8 mouse cellular contexts compared by ENCODE assay signal in the genomic region with DNA sequence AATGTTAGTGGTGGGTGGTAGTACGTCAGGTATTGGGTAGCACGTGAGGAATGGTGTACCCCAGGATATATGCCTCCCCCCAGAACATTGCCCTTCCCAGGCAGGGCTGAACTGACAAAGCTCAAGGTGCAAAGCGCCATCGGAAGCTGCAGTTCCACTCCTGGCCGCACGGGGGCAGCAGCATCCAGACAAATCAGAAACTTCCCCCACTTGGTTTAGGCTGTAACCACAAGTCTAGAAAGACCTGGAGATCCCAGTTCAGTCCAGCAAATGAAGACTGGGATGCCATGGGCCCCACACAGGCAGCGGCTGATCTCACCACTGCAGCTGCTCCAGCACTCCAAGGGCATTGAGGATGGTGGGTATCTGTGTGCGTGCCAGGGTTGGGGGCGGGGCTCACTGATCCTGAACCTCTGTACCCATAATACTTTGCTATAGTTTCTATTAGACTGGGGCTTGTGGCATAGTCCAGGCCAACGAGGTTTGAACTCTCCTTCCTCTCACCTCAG. TPM values are rescaled to one million over a fixed set of nuclear protein-coding genes. Genes with fewer than 3 reads are reported as not detected.
DNase-seq lines count a peak whose midpoint lies in the region; ATAC-seq and TF ChIP-seq lines count a peak whose summit lies in the region.

No protein-coding gene starts in this region.

- H3K9me3 ChIP-seq in E14TG2a.4 (ENCODE audit: low read length): no peaks in the 10 kb centered on the region
- H3K9me3 ChIP-seq in forebrain, embryonic 11.5 days (ENCODE audit: control insufficient read depth, low read length): no peaks in the 10 kb centered on the region
- no peaks in the 10 kb centered on the region for H3K9me3 ChIP-seq in heart, embryonic 15.5 days (replicated peaks)
- no peaks in the 10 kb centered on the region for H3K9me3 ChIP-seq in liver, embryonic 16.5 days (replicated peaks; ENCODE audit: control insufficient read depth, low read length)
- H3K9me3 ChIP-seq in neural tube, embryonic 14.5 days (ENCODE audit: control insufficient read depth, low read length): no peaks in the 10 kb centered on the region

- H3K4me1 ChIP-seq in E14TG2a.4 (replicated peaks; ENCODE audit: low read depth, low read length): peaks cover 35% of the 10 kb centered on the region
- no peaks in the 10 kb centered on the region for H3K4me1 ChIP-seq in forebrain, embryonic 11.5 days (replicated peaks; ENCODE audit: control insufficient read depth, insufficient read depth, low read length)
- H3K4me1 ChIP-seq in heart, embryonic 15.5 days (replicated peaks): peaks cover 6% of the 10 kb centered on the region
- H3K4me1 ChIP-seq in liver, embryonic 16.5 days (ENCODE audit: control insufficient read depth, low read depth, low read length): peaks cover 2% of the 10 kb centered on the region; the same call in 1 of the 2 replicates
- no peaks in the 10 kb centered on the region for H3K4me1 ChIP-seq in neural tube, embryonic 14.5 days (ENCODE audit: control insufficient read depth, insufficient read depth, low read length)

- 0 out of 2 replicates have a peak, but pooled peaks cover 2% of the 10 kb centered on the region for H3K27me3 ChIP-seq in E14TG2a.4 (ENCODE audit: insufficient read depth, low read length)
- no peaks in the 10 kb centered on the region for H3K27me3 ChIP-seq in forebrain, embryonic 11.5 days (ENCODE audit: control insufficient read depth, insufficient read depth, low read length)
- H3K27me3 ChIP-seq in heart, embryonic 15.5 days: no peaks in the 10 kb centered on the region
- H3K27me3 ChIP-seq in liver, embryonic 16.5 days (ENCODE audit: control insufficient read depth, insufficient read depth, low read depth, low read length): no peaks in the 10 kb centered on the region
- H3K27me3 ChIP-seq in neural tube, embryonic 14.5 days (ENCODE audit: control insufficient read depth, insufficient read depth, low read length): no peaks in the 10 kb centered on the region

- peak; percentile 70 for DNase-seq in c-Kit-positive CD71-negative TER-119-negative erythroid progenitor cells, embryonic 14.5 days (ENCODE audit: low read depth)
- peak; percentile 91 for DNase-seq in forebrain, embryonic 11.5 days (ENCODE audit: low spot score)
- DNase-seq in kidney, postnatal 14 days: peak; percentile 86
- DNase-seq in thymus, adult 18-20 months: peak; percentile 43 to 47

- peak; percentile 74 for ATAC-seq in forebrain, embryonic 11.5 days (replicated peaks; ENCODE audit: low FRiP score)
- ATAC-seq in heart, embryonic 15.5 days (replicated peaks; ENCODE audit: insufficient number of reproducible peaks, insufficient read depth, low FRiP score, low read depth): peak; percentile 47; the same call in 1 of the 2 replicates
- ATAC-seq in liver, embryonic 16.5 days (ENCODE audit: low read depth): peak; percentile 32; the same call in 1 of the 2 replicates
- peak; percentile 79; the same call in 1 of the 2 replicates for ATAC-seq in neural tube, embryonic 14.5 days (ENCODE audit: low read depth)

- peaks cover 12% of the 10 kb centered on the region; the same call in 1 of the 2 replicates for H3K36me3 ChIP-seq in E14TG2a.4 (ENCODE audit: insufficient read depth, low read length)
- H3K36me3 ChIP-seq in forebrain, embryonic 11.5 days (ENCODE audit: control insufficient read depth, insufficient read depth, low read length): no peaks in the 10 kb centered on the region
- peaks cover 31% of the 10 kb centered on the region for H3K36me3 ChIP-seq in heart, embryonic 15.5 days
- peaks cover 7% of the 10 kb centered on the region for H3K36me3 ChIP-seq in liver, embryonic 16.5 days (ENCODE audit: control insufficient read depth, insufficient read depth)
- H3K36me3 ChIP-seq in neural tube, embryonic 14.5 days (ENCODE audit: control insufficient read depth, insufficient read depth, low read length): 0 out of 2 replicates have a peak, but pooled peaks cover 4% of the 10 kb centered on the region

- H3K4me2 ChIP-seq in forebrain, embryonic 11.5 days (ENCODE audit: low read depth, low read length, severe bottlenecking): no peak overlapping the region
- no peak overlapping the region for H3K4me2 ChIP-seq in heart, embryonic 15.5 days
- no peak overlapping the region for H3K4me2 ChIP-seq in liver, embryonic 16.5 days (ENCODE audit: low read depth, low read length)
- no peak overlapping the region for H3K4me2 ChIP-seq in neural tube, embryonic 14.5 days (ENCODE audit: low read depth, low read length)

- no peak overlapping the region for H3K27ac ChIP-seq in forebrain, embryonic 11.5 days (ENCODE audit: low read depth, low read length)
- H3K27ac ChIP-seq in heart, embryonic 15.5 days: 0 out of 2 replicates have a peak overlapping the region, but pooled peaks have one; percentile 17
- H3K27ac ChIP-seq in liver, embryonic 16.5 days (ENCODE audit: low read length): no peak overlapping the region
- 0 out of 2 replicates have a peak overlapping the region, but pooled peaks have one; percentile 16 for H3K27ac ChIP-seq in neural tube, embryonic 14.5 days (ENCODE audit: low read depth, low read length)

- TF ChIP-seq CTCF in E14TG2a.4 (conservative IDR thresholded peaks at IDR 0.05; ENCODE audit: low read length): peak; percentile 97

- H3K4me3 ChIP-seq in E14TG2a.4 (replicated peaks; ENCODE audit: low read length): no peak overlapping the region
- H3K4me3 ChIP-seq in forebrain, embryonic 11.5 days (ENCODE audit: low read depth, low read length): no peak overlapping the region
- no peak overlapping the region for H3K4me3 ChIP-seq in heart, embryonic 15.5 days
- no peak overlapping the region for H3K4me3 ChIP-seq in liver, embryonic 16.5 days (ENCODE audit: low read depth, low read length)
- no peak overlapping the region for H3K4me3 ChIP-seq in neural tube, embryonic 14.5 days (ENCODE audit: low read depth, low read length)

- H3K9ac ChIP-seq in forebrain, embryonic 11.5 days (ENCODE audit: low read length): no peak overlapping the region; the same call in 1 of the 2 replicates
- H3K9ac ChIP-seq in heart, embryonic 15.5 days: no peak overlapping the region
- no peak overlapping the region for H3K9ac ChIP-seq in liver, embryonic 16.5 days (ENCODE audit: low read depth, low read length)
- H3K9ac ChIP-seq in neural tube, embryonic 14.5 days (replicated peaks; ENCODE audit: low read depth, low read length): no peak overlapping the region

- WGBS in forebrain, embryonic 11.5 days: 21% methylated on average over 10 of the region's 10 CpGs
- WGBS in heart, embryonic 15.5 days: 17% methylated on average over 10 of the region's 10 CpGs
- 19% methylated on average over 10 of the region's 10 CpGs for WGBS in liver, embryonic 16.5 days (ENCODE audit: insufficient replicate concordance)
- 16% methylated on average over 10 of the region's 10 CpGs for WGBS in neural tube, embryonic 14.5 days

RNA-seq across cellular contexts. Expression of a gene that starts 11.3 kb away (rescaled TPM):
- polyA plus RNA-seq in forebrain, embryonic 11.5 days (2014; fragmentation: Nextera tagmentation; extraction: Ambion mirVana): not detected in 2 replicates
- polyA plus RNA-seq in heart, embryonic 15.5 days (2015; fragmentation: Nextera tagmentation; extraction: Ambion mirVana): not detected in 2 replicates
- not detected in 2 replicates for polyA plus RNA-seq in liver, embryonic 16.5 days (2015; fragmentation: Nextera tagmentation; extraction: Ambion mirVana)
- polyA plus RNA-seq in neural tube, embryonic 14.5 days (2014; fragmentation: Nextera tagmentation; extraction: Ambion mirVana): not detected in 2 replicates

RNA-seq across cellular contexts. Expression of a gene that starts 17.2 kb away (rescaled TPM):
- 43.4 and 45.3 TPM in 2 replicates for polyA plus RNA-seq in forebrain, embryonic 11.5 days (2014; fragmentation: Nextera tagmentation; extraction: Ambion mirVana)
- polyA plus RNA-seq in heart, embryonic 15.5 days (2015; fragmentation: Nextera tagmentation; extraction: Ambion mirVana): 62.0 and 79.3 TPM in 2 replicates
- 36.2 and 38.5 TPM in 2 replicates for polyA plus RNA-seq in liver, embryonic 16.5 days (2015; fragmentation: Nextera tagmentation; extraction: Ambion mirVana)
- polyA plus RNA-seq in neural tube, embryonic 14.5 days (2014; fragmentation: Nextera tagmentation; extraction: Ambion mirVana): 33.2 and 36.3 TPM in 2 replicates

RNA-seq across cellular contexts. Expression of a gene that starts 31.5 kb away (rescaled TPM):
- not detected in 2 replicates for polyA plus RNA-seq in forebrain, embryonic 11.5 days (2014; fragmentation: Nextera tagmentation; extraction: Ambion mirVana)
- polyA plus RNA-seq in heart, embryonic 15.5 days (2015; fragmentation: Nextera tagmentation; extraction: Ambion mirVana): 0.35 TPM in 1 of 2 replicates, not detected in the other
- polyA plus RNA-seq in liver, embryonic 16.5 days (2015; fragmentation: Nextera tagmentation; extraction: Ambion mirVana): 1.8 and 13.9 TPM in 2 replicates
- not detected in 2 replicates for polyA plus RNA-seq in neural tube, embryonic 14.5 days (2014; fragmentation: Nextera tagmentation; extraction: Ambion mirVana)

Comparison
In these comparisons a context has a peak if more than half of its experiments do, and no peak if none do; other contexts are left out.
1. H3K27ac ChIP-seq: peak in heart, embryonic 15.5 days (single experiment) and neural tube, embryonic 14.5 days (single experiment); none in forebrain, embryonic 11.5 days (single experiment) and liver, embryonic 16.5 days (single experiment).
2. Peak in every context shown above with its lines, with median percentiles within 50 percentile points of each other: DNase-seq and ATAC-seq.